Mouse (Mus musculus) left cerebral cortex, postnatal 36 days (tissue): ENCODE data around the gene Polr1e. TPM values are rescaled to one million over a fixed set of nuclear protein-coding genes. Genes with fewer than 3 reads are reported as not detected.
"Not testable (repeated sequence)": the region's sequence is repeated elsewhere in the genome, so short reads cannot be mapped to it uniquely, and the experiment has no call there.

Experiments used
- DNase-seq, 2 experiments: peaks; one replicate each; pipeline ENCODE4 v3.0.0; 2021 to 2022; ENCODE audit warnings: low spot score in 2 of 2, mixed read lengths in 1 of 2
- intact Hi-C: fragments of 180-260 bp; cut with DNase I; formaldehyde crosslinking; loops from one replicate; pipeline ENCODE4 v1.15.1; 2025
- total RNA-seq, 2 experiments: library from RNA; stranded (reverse); gene quantifications; 2 replicates each; pipeline ENCODE4 v1.2.3; 2021

Gene Polr1e
- total RNA-seq, 2 experiments from 2014 or later = 10.9 to 13.5 TPM

- intact Hi-C loops = no loop called here
- DNase-seq = no peak
Measured at GRCm38 (mm10) chr4:44998071-44998470, 20.3 kb upstream of the Polr1e start.

GRCm38 (mm10) chr4:45000001-45000400, 18.4 kb upstream of the Polr1e start:
- DNase-seq = no peak
- intact Hi-C loops = no loop called here

- intact Hi-C loops = no loop called here
Measured at GRCm38 (mm10) chr4:45005452-45005851, 12.9 kb upstream of the Polr1e start.

GRCm38 (mm10) chr4:45010806-45011415, 7.5 kb upstream of the Polr1e start:
- DNase-seq = no peak
- intact Hi-C loops = loop anchor here (10.0 kb wide), 1 partner anchor 394 kb away; the partner anchor contains the start of gene Slc25a51

More at GRCm38 (mm10) chr4:45005452-45005851, 12.9 kb upstream of the Polr1e start:
- no peak for DNase-seq

GRCm38 (mm10) chr4:45011581-45012104, 6.7 kb upstream of the Polr1e start:
- intact Hi-C loops = loop anchor here (2.0 to 10.0 kb wide), 2 partner anchors 39 to 393 kb away; partner anchors contain the start of gene Slc25a51
- no peak for DNase-seq

- peak; percentile 99 to 100 for DNase-seq
- intact Hi-C loops = loop anchor here (2.0 to 10.0 kb wide), 2 partner anchors 40 to 392 kb away; partner anchors contain the start of gene Slc25a51
Measured at GRCm38 (mm10) chr4:45012105-45012975, 6.0 kb upstream of the Polr1e start, which contains the start of gene Zbtb5. Zbtb5 (minus strand) TSS chr4:45012412.

GRCm38 (mm10) chr4:45013031-45013431, 5.4 kb upstream of the Polr1e start:
- intact Hi-C loops = loop anchor here (2.0 to 10.0 kb wide), 2 partner anchors 40 to 392 kb away; partner anchors contain the start of gene Slc25a51
- no peak for DNase-seq

GRCm38 (mm10) chr4:45013537-45013936, 4.8 kb upstream of the Polr1e start:
- intact Hi-C loops = loop anchor here (2.0 to 10.0 kb wide), 2 partner anchors 41 to 391 kb away; partner anchors contain the start of gene Slc25a51

GRCm38 (mm10) chr4:45015615-45016014, 2.8 kb upstream of the Polr1e start:
- intact Hi-C loops = loop anchor here (5.0 to 10.0 kb wide), 3 partner anchors 87 to 389 kb away; partner anchors contain the start of gene Slc25a51
- DNase-seq = peak; percentile 40 to 52

More at GRCm38 (mm10) chr4:45013537-45013936, 4.8 kb upstream of the Polr1e start:
- no peak for DNase-seq

GRCm38 (mm10) chr4:45019009-45019408, 626 bp downstream of the Polr1e start:
- no peak for DNase-seq
- intact Hi-C loops = loop anchor here (5.0 to 10.0 kb wide), 3 partner anchors 83 to 386 kb away; partner anchors contain the start of gene Slc25a51

GRCm38 (mm10) chr4:45026459-45026858, 8.1 kb downstream of the Polr1e start:
- intact Hi-C loops = loop anchor here (10.0 kb wide), 1 partner anchor 1108 kb away; the partner anchor contains the start of genes Ncbp1 and Tstd2
- DNase-seq = no peak

- intact Hi-C loops = no loop called here
Measured at GRCm38 (mm10) chr4:45032586-45032985, 14.2 kb downstream of the Polr1e start.

GRCm38 (mm10) chr4:45034693-45035628, 16.6 kb downstream of the Polr1e start:
- DNase-seq = no peak
- intact Hi-C loops = no loop called here

More at GRCm38 (mm10) chr4:45032586-45032985, 14.2 kb downstream of the Polr1e start:
- no peak for DNase-seq

- no peak for DNase-seq
- intact Hi-C loops = no loop called here
Measured at GRCm38 (mm10) chr4:45036048-45036447, 17.7 kb downstream of the Polr1e start.

- no peak for DNase-seq
- intact Hi-C loops = no loop called here
Measured at GRCm38 (mm10) chr4:45036571-45036970, 18.2 kb downstream of the Polr1e start.

GRCm38 (mm10) chr4:45037455-45038410, 19.4 kb downstream of the Polr1e start:
- intact Hi-C loops = no loop called here
- DNase-seq = no peak

GRCm38 (mm10) chr4:45038879-45039278, 20.5 kb downstream of the Polr1e start:
- intact Hi-C loops, DNase-seq: not testable (repeated sequence)
